ENCODE assay signal across 8 mouse cellular contexts in genomic region chr13:24393055-24393454, GRCm38 (mm10).
DNase-seq lines count a peak whose midpoint lies in the region; ATAC-seq and TF ChIP-seq lines count a peak whose summit lies in the region.

No protein-coding gene starts in this region.

- no peak for TF ChIP-seq CTCF in intestine, postnatal 0 days (IDR thresholded peaks at IDR 0.05; ENCODE audit: low read depth)

- no peak overlapping the region for H3K4me3 ChIP-seq in heart, embryonic 14.5 days (ENCODE audit: control insufficient read depth in 1 of 2, insufficient read depth in 1 of 2, low read depth in 1 of 2, low read length in 2 of 2)
- no peak overlapping the region for H3K4me3 ChIP-seq in intestine, postnatal 0 days (ENCODE audit: low read depth, low read length)

- H3K9ac ChIP-seq in heart, embryonic 14.5 days (ENCODE audit: low read length), result no peak overlapping the region
- H3K9ac ChIP-seq in intestine, postnatal 0 days (ENCODE audit: low read depth, low read length), result no peak overlapping the region

- peaks cover 5 to 9% of the 10 kb centered on the region in 2 experiments; a peak in 3 of 4 replicates for H3K4me1 ChIP-seq in heart, embryonic 14.5 days (ENCODE audit: control insufficient read depth in 2 of 2, insufficient read depth in 2 of 2, low read length in 2 of 2)
- no peaks in the 10 kb centered on the region for H3K4me1 ChIP-seq in intestine, postnatal 0 days (replicated peaks; ENCODE audit: control insufficient read depth, insufficient read depth, low read length)

- no peak for DNase-seq in heart, adult 8-10 months (ENCODE audit: low spot score)
- DNase-seq in thymus, postnatal 0 days (ENCODE audit: low spot score), result peak; percentile 45
- no peak for DNase-seq in thymus, postnatal 10 days (ENCODE audit: low spot score in 2 of 2)
- peak; percentile 24 for DNase-seq in lung, postnatal 14 days
- no peak for DNase-seq in right cerebral cortex, postnatal 25 days

- no peaks in the 10 kb centered on the region for H3K36me3 ChIP-seq in heart, embryonic 14.5 days (ENCODE audit: control insufficient read depth, insufficient read depth, low read length)
- H3K36me3 ChIP-seq in intestine, postnatal 0 days (ENCODE audit: control insufficient read depth, insufficient read depth), result no peaks in the 10 kb centered on the region

- 0 out of 2 replicates have a peak, but pooled peaks have one; percentile 17 for ATAC-seq in heart, embryonic 14.5 days (ENCODE audit: insufficient number of reproducible peaks, insufficient read depth, low FRiP score, low read depth)
- no peak for ATAC-seq in erythroblast, adult 5-6 weeks (replicated peaks; ENCODE audit: low FRiP score, poor library complexity, severe bottlenecking)
- no peak for ATAC-seq in intestine, postnatal 0 days

- H3K27ac ChIP-seq in heart, embryonic 14.5 days (replicated peaks in 1 of 2; ENCODE audit: control insufficient read depth in 1 of 2, insufficient read depth in 1 of 2, low read depth in 2 of 2, low read length in 2 of 2), result peak overlapping the region in 1 of 2 experiments; percentile 27; a peak in 1 of 4 replicates
- H3K27ac ChIP-seq in intestine, postnatal 0 days (ENCODE audit: low read depth, low read length), result no peak overlapping the region

- H3K9me3 ChIP-seq in heart, embryonic 14.5 days (ENCODE audit: control insufficient read depth, low read length), result no peaks in the 10 kb centered on the region
- H3K9me3 ChIP-seq in intestine, postnatal 0 days (ENCODE audit: control insufficient read depth), result no peaks in the 10 kb centered on the region

- 7% methylated on average over 4 of the region's 4 CpGs for WGBS in heart, embryonic 14.5 days
- WGBS in intestine, postnatal 0 days, result 39% methylated on average over 4 of the region's 4 CpGs

- peak overlapping the region; percentile 28; the same call in 1 of the 2 replicates for H3K4me2 ChIP-seq in heart, embryonic 14.5 days (ENCODE audit: low read length)
- H3K4me2 ChIP-seq in intestine, postnatal 0 days (replicated peaks; ENCODE audit: low read depth), result no peak overlapping the region

- no peaks in the 10 kb centered on the region for H3K27me3 ChIP-seq in heart, embryonic 14.5 days (ENCODE audit: control insufficient read depth, insufficient read depth, low read length)
- no peaks in the 10 kb centered on the region for H3K27me3 ChIP-seq in intestine, postnatal 0 days (replicated peaks; ENCODE audit: control insufficient read depth, insufficient read depth, low read length)

Comparison
In these comparisons a context has a peak if more than half of its experiments do, and no peak if none do; other contexts are left out.
1. DNase-seq: peak in thymus, postnatal 0 days (single experiment) and lung, postnatal 14 days (single experiment); none in heart, adult 8-10 months (single experiment), thymus, postnatal 10 days (0 of 2) and right cerebral cortex, postnatal 25 days (single experiment).